Mouse (Mus musculus) heart, adult 2 months (tissue): Measurements from ENCODE around the gene Rpl26. TPM values are rescaled to one million over a fixed set of nuclear protein-coding genes. Genes with fewer than 3 reads are reported as not detected.

Source experiments
- DNase-seq, 2 experiments: peaks; one replicate each; pipeline ENCODE4 v3.0.0; 2021
- H3K27ac ChIP-seq: fragments of 200-600 bp; 2 replicates; pipeline ENCODE4 v1.8.1; 2022
- H3K27me3 ChIP-seq: fragments of 200-500 bp; 2 replicates; pipeline ENCODE4 v1.6.1; 2012; ENCODE audit warnings: mild to moderate bottlenecking, low read length, inconsistent platforms, mixed read lengths; ENCODE audit not compliant: control insufficient read depth, insufficient read depth
- H3K36me3 ChIP-seq: fragments of 200-500 bp; 2 replicates; pipeline ENCODE4 v1.6.1; 2012; ENCODE audit warnings: low read length, inconsistent platforms; ENCODE audit not compliant: control insufficient read depth, insufficient read depth
- H3K4me1 ChIP-seq: fragments of 200-500 bp; 2 replicates; pipeline ENCODE4 v1.6.1; 2011; ENCODE audit warnings: low read length; ENCODE audit not compliant: control insufficient read depth, insufficient read depth
- H3K4me3 ChIP-seq: fragments of 200-600 bp; 2 replicates; pipeline ENCODE4 v1.8.1; 2022
- H3K79me2 ChIP-seq: fragments of 200-500 bp; replicated peaks from 2 replicates; pipeline ENCODE4 v1.6.1; 2012; ENCODE audit warnings: mild to moderate bottlenecking, inconsistent platforms, low read length, moderate library complexity, mixed read lengths; ENCODE audit not compliant: control insufficient read depth, insufficient read depth
- H3K9ac ChIP-seq: fragments of 200-500 bp; 2 replicates; pipeline ENCODE4 v1.6.1; 2012; ENCODE audit warnings: low read depth, mild to moderate bottlenecking, control low read depth, inconsistent platforms, low read length, mixed read lengths
- CTCF ChIP-seq: fragments of 200-600 bp; IDR thresholded peaks from 2 replicates; pipeline ENCODE4 v1.8.1; 2022; ENCODE audit warnings: antibody characterized with exemption, mild to moderate bottlenecking, moderate library complexity
- EP300 ChIP-seq: fragments of 200-500 bp; IDR thresholded peaks from 2 replicates; pipeline ENCODE4 v1.6.1; 2011; ENCODE audit warnings: low read depth, low read length, control low read depth; ENCODE audit not compliant: insufficient read depth
- POLR2A ChIP-seq: fragments of 200-500 bp; IDR thresholded peaks from 2 replicates; pipeline ENCODE4 v1.6.1; 2011; ENCODE audit warnings: mild to moderate bottlenecking, low read depth, low read length, control low read depth; ENCODE audit not compliant: insufficient read depth
- WGBS: fragments of 180-500 bp; shearing (Covaris S2); methylation state at CpG from one replicate; pipeline ENCODE4 v1.1.7; 2018; 5-methylcytosine and 5-hydroxymethylcytosine counted together
- intact Hi-C: fragments of 180-260 bp; cut with DNase I; formaldehyde crosslinking; loops from one replicate; pipeline ENCODE4 v1.15.1; 2025
- long read RNA-seq: library from polyadenylated mRNA; stranded (forward); transcript quantifications from one replicate; pipeline ENCODE4 v2.0.0, GENCODE M21; 2021
- polyA plus RNA-seq: library from polyadenylated mRNA; depleted of rRNA; stranded (reverse); fragments of >200 nt; gene quantifications from 2 replicates; pipeline ENCODE4 v1.2.3, GENCODE M21; 2012; rRNA removed
- total RNA-seq, 2 experiments: library from RNA; stranded (reverse); gene quantifications; 2 replicates each; pipeline ENCODE4 v1.2.3; 2021

Gene Rpl26
- total RNA-seq (100 to 1,000 TPM; 648 to 707 TPM), polyA plus RNA-seq (494 and 639 TPM in 2 replicates)
- long read RNA-seq, transcript Rpl26-201 (4 exons, 526 nt), result major isoform, 176 of 195 reads
- long read RNA-seq, transcript Rpl26-204 (2 exons, 636 nt), result minor isoform, 12 of 195 reads
- long read RNA-seq, partial matches to known transcripts, result 7 of 195 reads
- long read RNA-seq, other reads (novel, unspliced or antisense), result 0 of 195 reads

GRCm38 (mm10) chr11:68901351-68902046 lies at the start of gene Rpl26:
Gene Rpl26, plus strand, starts transcription at chr11:68901583.
- no peaks in the 10 kb centered on the region for H3K79me2 ChIP-seq
- peak within 1 kb of the TSS; percentile 94 for H3K9ac ChIP-seq
- H3K27me3 ChIP-seq, result no peaks in the 10 kb centered on the region
- H3K27ac ChIP-seq, result peak within 1 kb of the TSS; percentile 87
- peak within 1 kb of the TSS; percentile 87 for H3K4me3 ChIP-seq
- DNase-seq, result peak; percentile 97 to 99
- H3K4me1 ChIP-seq, result peaks cover 3% of the 10 kb centered on the region
- H3K36me3 ChIP-seq, result peaks cover 17% of the 10 kb centered on the region
- WGBS, result under 1% methylated on average over 52 of the region's 52 CpGs
- intact Hi-C loops, result no loop called here
- TF ChIP-seq CTCF, result no peak
- peak; percentile 89 for TF ChIP-seq EP300
- TF ChIP-seq POLR2A, result peak; percentile 96

- Histone ChIP-seq H3K27me3 (no peaks in the 10 kb centered on the region), H3K36me3 (peaks cover 36% of the 10 kb centered on the region), H3K79me2 (peaks cover 6% of the 10 kb centered on the region), H3K4me3 (peak overlapping the region; percentile 71), H3K27ac (peak overlapping the region; percentile 96), H3K4me1 (peaks cover 23% of the 10 kb centered on the region), H3K9ac (peak overlapping the region; percentile 98)
- WGBS, result under 1% methylated on average over 13 of the region's 13 CpGs
- TF ChIP-seq POLR2A, result no peak
- TF ChIP-seq CTCF, result no peak
- no peak for TF ChIP-seq EP300
- no peak for DNase-seq
- intact Hi-C loops, result loop anchor here (2.0 kb wide), 1 partner anchor 19 kb away; the partner anchor contains the start of gene Ndel1
Observed at GRCm38 (mm10) chr11:68851644-68852485, 49.5 kb upstream of the Rpl26 start.

- H3K27me3 ChIP-seq, result no peaks in the 10 kb centered on the region
- H3K27ac ChIP-seq, result peak overlapping the region; percentile 96
- peaks cover 20% of the 10 kb centered on the region for H3K4me1 ChIP-seq
- DNase-seq, result peak in 1 of 2 experiments; percentile 87
- peaks cover 4% of the 10 kb centered on the region for H3K79me2 ChIP-seq
- no peak for TF ChIP-seq EP300
- TF ChIP-seq CTCF, result no peak
- no peak for TF ChIP-seq POLR2A
- under 1% methylated on average over 36 of the region's 36 CpGs for WGBS
- H3K9ac ChIP-seq, result peak overlapping the region; percentile 98
- intact Hi-C loops, result loop anchor here (2.0 kb wide), 1 partner anchor 18 kb away; the partner anchor contains the start of gene Ndel1
- peaks cover 30% of the 10 kb centered on the region for H3K36me3 ChIP-seq
- peak overlapping the region; percentile 71 for H3K4me3 ChIP-seq
Observed at GRCm38 (mm10) chr11:68852486-68852901, 48.9 kb upstream of the Rpl26 start.

- peak; percentile 95 for TF ChIP-seq POLR2A
- peak; percentile 35 for TF ChIP-seq EP300
- no peak for TF ChIP-seq CTCF
- WGBS, result under 1% methylated on average over 42 of the region's 42 CpGs
- Histone ChIP-seq H3K27ac (peak overlapping the region; percentile 96), H3K4me3 (peak overlapping the region; percentile 71), H3K36me3 (peaks cover 27% of the 10 kb centered on the region), H3K79me2 (peaks cover 4% of the 10 kb centered on the region), H3K9ac (peak overlapping the region; percentile 98), H3K4me1 (peaks cover 19% of the 10 kb centered on the region), H3K27me3 (no peaks in the 10 kb centered on the region)
- peak; percentile 100 for DNase-seq
- intact Hi-C loops, result loop anchor here (2.0 kb wide), 1 partner anchor 18 kb away; the partner anchor contains the start of gene Ndel1
Observed at GRCm38 (mm10) chr11:68852932-68853409, 48.4 kb upstream of the Rpl26 start.

- Histone ChIP-seq H3K9ac (peak overlapping the region; percentile 60), H3K27me3 (no peaks in the 10 kb centered on the region), H3K36me3 (peaks cover 22% of the 10 kb centered on the region), H3K79me2 (peaks cover 1% of the 10 kb centered on the region; the same call in 1 of the 2 replicates), H3K4me3 (peak overlapping the region; percentile 41), H3K4me1 (peaks cover 17% of the 10 kb centered on the region), H3K27ac (peak overlapping the region; percentile 96)
- 17% methylated on average over 14 of the region's 14 CpGs for WGBS
- intact Hi-C loops, result loop anchor here (1.0 to 2.0 kb wide), 2 partner anchors 10 to 17 kb away; partner anchors contain the start of gene Ndel1
- peak; percentile 73 for TF ChIP-seq POLR2A
- peak; percentile 45 for TF ChIP-seq CTCF
- peak; percentile 95 for TF ChIP-seq EP300
- peak; percentile 66 to 81 for DNase-seq
Observed at GRCm38 (mm10) chr11:68853611-68854401, 47.6 kb upstream of the Rpl26 start.
